In genomic region chr3:119782022-119782945, GRCm38 (mm10) we compare ENCODE assay signal across 8 mouse cellular contexts. TPM values are rescaled to one million over a fixed set of nuclear protein-coding genes. Genes with fewer than 3 reads are reported as not detected.
A peak's percentile ranks its signal among the peaks of the same experiment; 100 is the strongest.
DNase-seq lines count a peak whose midpoint lies in the region; ATAC-seq and TF ChIP-seq lines count a peak whose summit lies in the region.

No protein-coding gene starts in this region.

- DNase-seq in adrenal gland, postnatal 4 days (ENCODE audit: low spot score in 2 of 2): peak; percentile 28 to 31
- DNase-seq in heart, adult 18-20 months: peak; percentile 62 to 74
- DNase-seq in kidney, adult 18-20 months: peak; percentile 64
- DNase-seq in spleen, postnatal 10 days (ENCODE audit: low spot score in 2 of 2): peak; percentile 53 to 56

- no peaks in the 10 kb centered on the region for H3K9me3 ChIP-seq in embryonic facial prominence, embryonic 13.5 days
- no peaks in the 10 kb centered on the region for H3K9me3 ChIP-seq in limb, embryonic 13.5 days
- no peaks in the 10 kb centered on the region for H3K9me3 ChIP-seq in midbrain, embryonic 13.5 days

- ATAC-seq in embryonic facial prominence, embryonic 13.5 days (ENCODE audit: insufficient number of reproducible peaks, insufficient read depth, low FRiP score, low TSS enrichment, low read depth): peak; percentile 58; the same call in 1 of the 2 replicates
- ATAC-seq in limb, embryonic 13.5 days (ENCODE audit: low FRiP score, low read depth): peak; percentile 53
- ATAC-seq in midbrain, embryonic 13.5 days: peak; percentile 75

- peaks cover 55% of the 10 kb centered on the region for H3K79me2 ChIP-seq in C2C12 (ENCODE audit: control insufficient read depth, insufficient read depth)

- H3ac ChIP-seq in C2C12 (ENCODE audit: control insufficient read depth, insufficient read length, low read depth): peak overlapping the region; percentile 96

- under 1% methylated on average over 59 of the region's 63 CpGs for WGBS in embryonic facial prominence, embryonic 13.5 days
- WGBS in limb, embryonic 13.5 days: under 1% methylated on average over 47 of the region's 63 CpGs
- under 1% methylated on average over 60 of the region's 63 CpGs for WGBS in midbrain, embryonic 13.5 days

- peaks cover 17% of the 10 kb centered on the region for H3K4me1 ChIP-seq in embryonic facial prominence, embryonic 13.5 days
- peaks cover 46% of the 10 kb centered on the region for H3K4me1 ChIP-seq in limb, embryonic 13.5 days
- H3K4me1 ChIP-seq in midbrain, embryonic 13.5 days (replicated peaks): peaks cover 26% of the 10 kb centered on the region

- H3K4me2 ChIP-seq in embryonic facial prominence, embryonic 13.5 days: peak overlapping the region; percentile 69
- peak overlapping the region; percentile 75 for H3K4me2 ChIP-seq in limb, embryonic 13.5 days (replicated peaks)
- H3K4me2 ChIP-seq in midbrain, embryonic 13.5 days (replicated peaks): peak overlapping the region; percentile 80

- H3K79me3 ChIP-seq in C2C12 (ENCODE audit: low read depth): peaks cover 47% of the 10 kb centered on the region

- H3K27me3 ChIP-seq in C2C12 (ENCODE audit: control insufficient read depth, insufficient read depth, insufficient read length): no peaks in the 10 kb centered on the region
- H3K27me3 ChIP-seq in embryonic facial prominence, embryonic 13.5 days: no peaks in the 10 kb centered on the region
- no peaks in the 10 kb centered on the region for H3K27me3 ChIP-seq in limb, embryonic 13.5 days
- H3K27me3 ChIP-seq in midbrain, embryonic 13.5 days: no peaks in the 10 kb centered on the region

- H3K9ac ChIP-seq in embryonic facial prominence, embryonic 13.5 days: peak overlapping the region; percentile 99
- peak overlapping the region; percentile 98 for H3K9ac ChIP-seq in limb, embryonic 13.5 days
- H3K9ac ChIP-seq in midbrain, embryonic 13.5 days (replicated peaks): peak overlapping the region; percentile 100

- peak overlapping the region; percentile 63 for H3K4me3 ChIP-seq in C2C12 (ENCODE audit: insufficient read depth, poor library complexity, severe bottlenecking)
- peak overlapping the region; percentile 89 for H3K4me3 ChIP-seq in embryonic facial prominence, embryonic 13.5 days
- peak overlapping the region; percentile 73 for H3K4me3 ChIP-seq in limb, embryonic 13.5 days
- peak overlapping the region; percentile 92 for H3K4me3 ChIP-seq in midbrain, embryonic 13.5 days (replicated peaks)

- peak overlapping the region; percentile 98 for H3K27ac ChIP-seq in embryonic facial prominence, embryonic 13.5 days
- peak overlapping the region; percentile 98 for H3K27ac ChIP-seq in limb, embryonic 13.5 days
- H3K27ac ChIP-seq in midbrain, embryonic 13.5 days: peak overlapping the region; percentile 100

- TF ChIP-seq CTCF in C2C12 (IDR thresholded peaks at IDR 0.05; ENCODE audit: control insufficient read depth, insufficient read depth, insufficient read length): no peak

- peaks cover 22% of the 10 kb centered on the region for H3K36me3 ChIP-seq in C2C12 (ENCODE audit: control insufficient read depth, insufficient read depth)
- H3K36me3 ChIP-seq in embryonic facial prominence, embryonic 13.5 days: peaks cover 8% of the 10 kb centered on the region
- H3K36me3 ChIP-seq in limb, embryonic 13.5 days: peaks cover 11% of the 10 kb centered on the region
- H3K36me3 ChIP-seq in midbrain, embryonic 13.5 days: peaks cover 3% of the 10 kb centered on the region; the same call in 1 of the 2 replicates

TF ChIP-seq in C2C12, 6 proteins besides CTCF, POLR2A, EP300 and RAD21:
- TF ChIP-seq CEBPB (IDR thresholded peaks at IDR 0.05; ENCODE audit: low read depth) (no peak), MYOD1 (IDR thresholded peaks at IDR 0.05; ENCODE audit: control insufficient read depth, insufficient read length, low read depth) (no peak), FOSL1 (IDR thresholded peaks at IDR 0.05; ENCODE audit: insufficient read depth, low read length, poor library complexity, severe bottlenecking) (no peak), MAX (IDR thresholded peaks at IDR 0.05) (peak; percentile 53), USF1 (IDR thresholded peaks at IDR 0.05; ENCODE audit: low read depth) (peak; percentile 14)

RNA-seq across cellular contexts. Expression of gene Ptbp2, which starts 2.0 kb away (rescaled TPM):
- 11.8 TPM for polyA plus RNA-seq in C2C12 (2012; fragmentation: generic; extraction: Trizol)
- 100 to 1,000 TPM; 102 to 118 TPM for total RNA-seq in adrenal gland, postnatal 4 days (2021)
- polyA plus RNA-seq in embryonic facial prominence, embryonic 13.5 days (2015; fragmentation: Nextera tagmentation; extraction: Ambion mirVana): 86.5 and 109 TPM in 2 replicates
- total RNA-seq in heart, adult 18-20 months (2021): 10 to 100 TPM; 18.9 to 19.9 TPM
- 95.0 and 95.4 TPM in 2 replicates for polyA plus RNA-seq in limb, embryonic 13.5 days (2015; fragmentation: Nextera tagmentation; extraction: Ambion mirVana)
- 324 and 347 TPM in 2 replicates for polyA plus RNA-seq in midbrain, embryonic 13.5 days (2015; fragmentation: Nextera tagmentation; extraction: Ambion mirVana)

Comparison
In these comparisons a context has a peak if more than half of its experiments do, and no peak if none do; other contexts are left out.
1. Peak in every context shown above with its lines: DNase-seq, ATAC-seq, H3K4me3 ChIP-seq and H3K27ac ChIP-seq.